Mouse (Mus musculus) G1E-ER4 (cell line): ENCODE measurements around the gene Cdyl2. TPM values are rescaled to one million over a fixed set of nuclear protein-coding genes. Genes with fewer than 3 reads are reported as not detected.

Experiments
- GATA1 ChIP-seq: IDR thresholded peaks from one replicate; pipeline ENCODE4 v1.8.0; 2012; ENCODE audit warnings: low read length, inconsistent platforms
- polyA plus RNA-seq: library from polyadenylated mRNA; stranded (reverse); fragments of >175 nt; gene quantifications from 2 replicates; pipeline ENCODE4 v1.2.3, GENCODE M21; 2012

Gene Cdyl2
- polyA plus RNA-seq: not detected in 2 replicates

- TF ChIP-seq GATA1: no peak
Observed at GRCm38 (mm10) chr8:116732684-116733647, at the start of gene Cdyl2. TSS of gene Cdyl2 (minus strand) at chr8:116732991.

- TF ChIP-seq GATA1: no peak
Observed at GRCm38 (mm10) chr8:116780594-116780993, 47.8 kb upstream of the Cdyl2 start.

- no peak for TF ChIP-seq GATA1
Observed at GRCm38 (mm10) chr8:116774220-116774619, 41.4 kb upstream of the Cdyl2 start.

DNA sequence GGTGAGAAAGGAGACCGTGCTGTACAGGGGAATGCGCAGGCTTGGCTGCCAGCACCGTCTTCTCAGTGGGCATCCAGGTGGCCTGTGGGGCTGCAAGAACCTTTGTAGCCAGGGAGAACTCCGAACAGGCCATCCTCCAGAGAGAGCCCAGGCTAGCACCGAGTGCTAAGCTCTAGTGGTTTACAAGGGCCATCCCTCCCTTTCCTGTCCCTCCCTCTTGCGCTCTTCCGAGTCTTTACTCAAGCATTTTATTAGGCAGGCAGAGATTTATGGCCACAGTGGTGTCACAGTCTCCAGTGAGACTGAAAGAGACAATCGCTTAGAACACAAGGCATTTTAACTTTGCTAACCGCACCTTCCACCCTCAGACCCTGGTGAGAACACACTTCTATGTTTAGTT, 39.9 kb upstream of the Cdyl2 start:
- no peak for TF ChIP-seq GATA1

DNA sequence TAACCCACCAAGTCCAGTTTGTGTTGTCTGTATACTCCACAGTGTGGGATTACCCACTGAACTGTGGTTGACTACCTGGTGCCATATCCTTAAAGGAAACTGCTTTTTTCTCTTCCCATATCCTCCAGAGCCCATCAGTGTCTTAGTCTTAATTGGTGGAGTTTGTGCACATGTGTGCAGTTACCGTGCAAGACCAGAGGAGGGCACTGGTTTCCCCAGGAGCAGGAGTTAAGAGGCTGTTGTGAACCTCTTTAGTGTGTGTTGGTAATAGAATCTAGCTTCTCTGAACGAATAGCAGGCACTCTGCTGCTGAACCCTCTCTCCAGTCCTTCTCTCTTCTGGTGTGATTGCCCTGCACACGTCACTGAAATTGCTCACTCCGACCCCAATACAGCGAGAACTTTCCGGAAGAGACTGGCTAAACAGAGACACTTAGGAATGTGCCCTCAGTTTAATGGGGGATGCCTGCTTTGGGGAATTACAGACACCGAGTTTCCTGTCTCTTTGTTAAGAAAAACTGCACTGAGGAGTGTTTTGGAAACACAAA, 39.1 kb upstream of the Cdyl2 start:
- no peak for TF ChIP-seq GATA1

DNA sequence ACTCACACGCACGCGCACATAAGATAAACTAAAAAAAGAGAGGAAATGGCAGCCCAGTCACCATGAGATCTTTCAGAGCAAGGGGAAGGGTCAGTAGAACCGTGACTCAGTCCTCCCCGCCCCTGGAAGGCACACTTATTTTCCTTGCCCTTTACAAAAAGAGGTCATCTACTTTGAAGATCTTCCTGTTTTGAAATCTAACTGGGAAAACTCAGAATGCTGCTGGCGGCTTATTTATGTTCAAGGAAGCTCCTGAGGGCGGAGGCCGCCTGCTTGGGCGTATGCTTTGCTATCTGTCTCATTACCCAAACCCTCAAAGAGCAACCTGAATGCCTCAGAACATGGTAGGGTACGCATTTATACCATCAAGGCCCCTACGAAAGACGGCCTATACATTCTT, 38.0 kb upstream of the Cdyl2 start:
- TF ChIP-seq GATA1: no peak

DNA sequence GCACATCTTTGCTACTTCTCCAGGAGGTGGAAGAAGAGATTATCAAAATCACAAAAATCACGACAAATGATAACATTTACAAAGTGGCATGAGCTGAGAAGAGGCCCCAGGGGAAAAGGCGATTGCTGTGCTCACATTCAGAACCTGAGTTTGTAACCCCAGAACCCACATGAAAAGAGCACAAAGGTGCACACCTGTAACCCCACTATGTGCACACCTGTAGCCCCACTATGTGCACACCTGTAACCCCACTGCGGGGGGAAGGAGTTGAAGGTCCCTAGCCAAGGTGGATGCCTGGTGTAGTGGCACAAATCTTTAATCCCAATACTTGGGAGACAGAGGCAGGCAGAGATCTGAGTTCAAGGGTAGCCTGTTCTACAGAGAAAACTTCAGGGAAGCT, 23.4 kb upstream of the Cdyl2 start:
- no peak for TF ChIP-seq GATA1

DNA sequence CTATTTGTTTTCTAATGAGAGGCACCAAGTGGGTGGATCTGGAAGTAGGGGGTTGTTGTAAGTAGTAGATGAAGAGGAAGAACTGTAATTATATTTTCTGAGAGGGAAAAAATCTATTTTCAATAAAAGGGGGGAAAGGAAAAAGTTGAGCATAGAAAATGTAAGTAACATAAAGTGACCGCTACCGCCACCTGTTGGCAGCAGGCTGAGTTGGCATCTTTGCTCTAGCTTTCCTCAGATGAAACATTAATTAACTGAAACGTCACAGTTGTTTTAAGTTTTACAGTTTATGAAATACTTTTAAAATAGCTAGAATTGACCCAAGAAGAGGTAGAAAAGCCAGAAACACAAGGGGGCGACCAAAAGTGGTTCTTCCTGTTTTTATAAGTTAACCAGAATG, 22.8 kb upstream of the Cdyl2 start:
- no peak for TF ChIP-seq GATA1

GRCm38 (mm10) chr8:116740726-116741125, 7.9 kb upstream of the Cdyl2 start:
- TF ChIP-seq GATA1: no peak

GRCm38 (mm10) chr8:116735306-116735705, 2.5 kb upstream of the Cdyl2 start:
- no peak for TF ChIP-seq GATA1

DNA sequence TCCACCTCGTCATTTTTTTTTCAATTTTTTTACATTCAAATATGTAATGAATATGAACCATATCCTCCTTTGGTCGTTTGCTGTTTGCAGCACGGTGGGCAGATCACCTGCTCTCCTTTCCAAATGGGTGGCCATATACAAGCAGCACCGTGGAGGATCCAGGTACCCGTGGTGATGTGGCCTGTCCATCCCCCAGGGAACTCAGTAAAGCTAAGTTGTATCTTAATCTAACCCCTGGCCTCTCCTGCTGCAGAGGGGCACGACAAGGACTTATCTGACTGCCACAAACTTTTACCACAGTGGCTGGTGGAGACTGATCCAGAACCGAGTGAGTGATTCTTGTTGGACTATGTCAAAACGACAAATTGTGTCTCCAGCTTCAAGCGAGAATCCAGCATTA, 1.4 kb upstream of the Cdyl2 start:
- TF ChIP-seq GATA1: no peak

- no peak for TF ChIP-seq GATA1
Observed at GRCm38 (mm10) chr8:116733648-116734014, 840 bp upstream of the Cdyl2 start.

DNA sequence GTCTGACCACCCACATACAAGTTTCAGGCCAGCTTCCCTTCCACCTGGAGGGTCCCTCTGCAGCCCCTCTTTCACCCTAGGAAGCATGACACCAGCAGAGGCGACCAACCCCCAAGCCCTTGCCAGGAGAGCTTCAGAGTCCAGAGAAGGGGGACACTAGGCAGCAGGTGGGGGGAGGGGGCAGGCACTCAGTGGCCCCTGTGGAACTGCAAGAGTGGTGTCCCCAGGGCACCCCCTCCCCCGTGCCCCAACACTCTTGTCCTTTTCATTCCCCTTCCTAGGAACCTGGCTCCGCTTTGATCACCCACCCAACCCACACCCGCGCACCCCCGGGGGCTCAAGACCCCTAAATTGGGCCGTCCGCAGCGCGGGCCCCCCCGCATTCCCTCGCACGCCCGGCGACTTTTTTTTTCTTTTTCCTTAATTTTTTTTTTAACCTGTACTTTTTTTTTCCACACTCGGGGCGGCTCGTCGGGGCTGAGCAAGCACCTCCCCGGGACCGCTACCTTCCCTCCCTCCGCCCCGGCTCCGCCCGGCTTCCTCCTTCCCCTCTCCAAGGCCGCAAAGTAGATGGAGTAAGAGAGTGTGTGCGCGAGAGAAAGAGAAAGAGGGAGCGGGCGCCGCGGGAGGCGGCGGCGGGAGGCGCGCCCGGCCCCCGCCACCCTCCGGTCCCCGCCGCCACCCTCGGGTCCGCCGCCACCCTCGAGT, 661 bp downstream of the Cdyl2 start:
- TF ChIP-seq GATA1: no peak

DNA sequence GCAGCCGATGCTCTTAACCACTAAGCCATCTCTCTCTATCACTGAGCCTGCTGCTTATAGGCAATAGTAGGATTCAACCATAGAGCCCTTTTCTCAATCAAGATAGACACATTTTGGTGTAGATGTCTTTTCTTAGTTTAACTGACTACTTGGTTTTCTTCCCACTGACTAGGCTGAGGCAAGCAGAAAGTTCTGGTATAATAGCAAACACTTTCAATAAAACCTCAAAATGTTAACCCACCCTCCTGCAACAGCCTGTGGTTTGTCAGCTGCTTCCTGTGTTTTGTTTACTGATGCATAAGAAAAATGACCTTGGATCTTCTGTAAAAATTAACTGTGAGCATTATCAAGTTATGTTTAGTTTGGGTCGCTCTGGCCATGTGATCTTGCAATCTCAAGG, 11.3 kb downstream of the Cdyl2 start:
- TF ChIP-seq GATA1: no peak

DNA sequence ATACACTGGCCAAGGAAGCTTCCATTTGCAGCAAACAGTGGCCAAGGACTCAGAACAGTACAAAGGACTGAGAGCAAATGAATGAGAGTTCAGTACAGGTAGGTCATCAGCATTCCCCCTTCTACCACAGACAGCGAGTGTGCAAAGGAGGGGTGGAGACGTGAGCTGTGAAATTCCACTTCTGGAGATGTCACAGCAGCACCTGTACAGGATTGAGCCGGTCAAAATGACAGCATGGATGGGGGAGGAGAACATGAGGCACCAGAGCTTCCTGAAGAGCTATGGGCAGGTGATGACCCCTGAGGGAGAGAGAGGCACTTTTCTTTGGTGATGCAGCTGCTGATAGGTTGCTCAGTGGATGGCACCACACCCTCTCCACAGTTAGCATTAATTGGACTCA, 25.3 kb downstream of the Cdyl2 start:
- no peak for TF ChIP-seq GATA1

DNA sequence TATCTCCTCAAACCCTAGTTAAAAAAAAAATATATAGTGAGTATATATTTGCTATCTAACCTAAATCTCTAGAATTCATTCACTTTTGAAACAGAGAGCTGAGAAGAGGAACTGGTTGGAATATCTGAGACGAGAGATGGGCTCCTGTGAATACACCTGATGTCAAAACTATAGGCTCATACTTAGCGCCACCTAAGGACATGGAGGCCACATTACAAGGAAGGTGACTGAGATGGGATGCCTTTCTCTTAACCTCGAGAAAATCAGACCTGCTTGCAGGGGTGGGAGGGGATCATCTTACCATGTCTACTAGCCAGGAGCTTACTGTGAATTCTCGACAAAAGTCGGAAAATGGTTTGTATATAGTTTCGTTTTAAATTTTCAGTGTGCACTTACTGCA, 30.3 kb downstream of the Cdyl2 start:
- no peak for TF ChIP-seq GATA1

GRCm38 (mm10) chr8:116692931-116693330, 39.9 kb downstream of the Cdyl2 start:
- no peak for TF ChIP-seq GATA1

GRCm38 (mm10) chr8:116689741-116690140, 43.0 kb downstream of the Cdyl2 start:
- no peak for TF ChIP-seq GATA1
